Mouse (Mus musculus): ENCODE measurements around the gene Efhd2. TPM values are rescaled to one million over a fixed set of nuclear protein-coding genes. Genes with fewer than 3 reads are reported as not detected.

The Efhd2 gene
- polyA plus RNA-seq, 1 experiment: 16.3 TPM

- no peaks in the 10 kb centered on the region for H3K9me3 ChIP-seq (replicated peaks; ENCODE audit: control insufficient read depth, insufficient read depth, low read length, poor library complexity, severe bottlenecking)
- no peak overlapping the region for H3K9ac ChIP-seq (ENCODE audit: low read depth, poor library complexity, severe bottlenecking)
- no peaks in the 10 kb centered on the region for H3K4me1 ChIP-seq (ENCODE audit: control insufficient read depth, insufficient read depth, low read length)
- H3K27ac ChIP-seq (ENCODE audit: insufficient read depth, low read length): no peak overlapping the region
- no peaks in the 10 kb centered on the region for H3K36me3 ChIP-seq (ENCODE audit: control insufficient read depth, insufficient read depth, low read length, poor library complexity, severe bottlenecking)
- TF ChIP-seq EP300 (IDR thresholded peaks at IDR 0.05; ENCODE audit: insufficient read depth, low read depth, low read length) (no peak), POLR2A (IDR thresholded peaks at IDR 0.05; ENCODE audit: insufficient read depth, low read length) (no peak)
- H3K4me3 ChIP-seq (ENCODE audit: low read depth, low read length): no peak overlapping the region
- no peaks in the 10 kb centered on the region for H3K27me3 ChIP-seq (ENCODE audit: control insufficient read depth, insufficient read depth, low read length, poor library complexity, severe bottlenecking)
These were observed 40.8 kb downstream of the Efhd2 start for GRCm38 (mm10) chr4:141833911-141834310.

- no peak overlapping the region for H3K4me3 ChIP-seq (ENCODE audit: low read depth, low read length)
- no peak overlapping the region for H3K9ac ChIP-seq (ENCODE audit: low read depth, poor library complexity, severe bottlenecking)
- no peaks in the 10 kb centered on the region for H3K36me3 ChIP-seq (ENCODE audit: control insufficient read depth, insufficient read depth, low read length, poor library complexity, severe bottlenecking)
- H3K4me1 ChIP-seq (ENCODE audit: control insufficient read depth, insufficient read depth, low read length): no peaks in the 10 kb centered on the region
- H3K27me3 ChIP-seq (ENCODE audit: control insufficient read depth, insufficient read depth, low read length, poor library complexity, severe bottlenecking): no peaks in the 10 kb centered on the region
- no peaks in the 10 kb centered on the region for H3K9me3 ChIP-seq (replicated peaks; ENCODE audit: control insufficient read depth, insufficient read depth, low read length, poor library complexity, severe bottlenecking)
- no peak overlapping the region for H3K27ac ChIP-seq (ENCODE audit: insufficient read depth, low read length)
- TF ChIP-seq EP300 (IDR thresholded peaks at IDR 0.05; ENCODE audit: insufficient read depth, low read depth, low read length) (no peak), CTCF (IDR thresholded peaks at IDR 0.05; ENCODE audit: low read depth, low read length) (no peak), POLR2A (IDR thresholded peaks at IDR 0.05; ENCODE audit: insufficient read depth, low read length) (no peak)
These were observed 43.4 kb downstream of the Efhd2 start for GRCm38 (mm10) chr4:141831361-141831760.

- H3K4me1 ChIP-seq (ENCODE audit: control insufficient read depth, insufficient read depth, low read length): no peaks in the 10 kb centered on the region
- TF ChIP-seq EP300 (IDR thresholded peaks at IDR 0.05; ENCODE audit: insufficient read depth, low read depth, low read length): no peak
- TF ChIP-seq POLR2A (IDR thresholded peaks at IDR 0.05; ENCODE audit: insufficient read depth, low read length): no peak
- no peak for TF ChIP-seq CTCF (IDR thresholded peaks at IDR 0.05; ENCODE audit: low read depth, low read length)
These were observed 44.3 kb downstream of the Efhd2 start for GRCm38 (mm10) chr4:141830381-141830780.

DNA sequence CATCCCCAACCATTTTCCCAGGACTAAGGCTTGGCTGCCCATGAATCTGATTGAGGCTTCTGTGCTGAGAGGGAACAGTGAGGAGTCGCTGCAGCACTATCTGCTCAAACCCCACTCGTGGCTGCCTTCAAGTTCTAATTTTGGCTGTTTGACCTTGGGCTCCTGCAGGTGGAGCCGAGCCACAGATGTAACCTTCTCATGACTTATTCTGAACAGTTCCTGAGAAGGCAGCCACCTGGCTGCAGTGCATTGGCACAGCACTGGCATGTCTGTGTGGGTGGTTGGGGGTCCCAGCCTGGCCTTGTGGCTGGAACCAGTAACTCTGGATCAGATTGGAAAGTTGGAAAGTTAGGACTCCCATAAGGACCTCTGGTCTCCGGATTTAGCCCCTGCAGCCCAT is 46.5 kb downstream of the Efhd2 start:
- Histone ChIP-seq H3K27ac (ENCODE audit: insufficient read depth, low read length) (no peak overlapping the region), H3K4me3 (ENCODE audit: low read depth, low read length) (no peak overlapping the region), H3K9ac (ENCODE audit: low read depth, poor library complexity, severe bottlenecking) (no peak overlapping the region), H3K4me1 (ENCODE audit: control insufficient read depth, insufficient read depth, low read length) (no peaks in the 10 kb centered on the region), H3K9me3 (replicated peaks; ENCODE audit: control insufficient read depth, insufficient read depth, low read length, poor library complexity, severe bottlenecking) (no peaks in the 10 kb centered on the region), H3K36me3 (ENCODE audit: control insufficient read depth, insufficient read depth, low read length, poor library complexity, severe bottlenecking) (no peaks in the 10 kb centered on the region), H3K27me3 (ENCODE audit: control insufficient read depth, insufficient read depth, low read length, poor library complexity, severe bottlenecking) (no peaks in the 10 kb centered on the region)
- no peak for TF ChIP-seq CTCF (IDR thresholded peaks at IDR 0.05; ENCODE audit: low read depth, low read length)
- TF ChIP-seq POLR2A (IDR thresholded peaks at IDR 0.05; ENCODE audit: insufficient read depth, low read length): no peak
- TF ChIP-seq EP300 (IDR thresholded peaks at IDR 0.05; ENCODE audit: insufficient read depth, low read depth, low read length): no peak

More at GRCm38 (mm10) chr4:141830381-141830780, 44.3 kb downstream of the Efhd2 start:
- Histone ChIP-seq H3K4me3 (ENCODE audit: low read depth, low read length) (no peak overlapping the region), H3K36me3 (ENCODE audit: control insufficient read depth, insufficient read depth, low read length, poor library complexity, severe bottlenecking) (no peaks in the 10 kb centered on the region), H3K27ac (ENCODE audit: insufficient read depth, low read length) (no peak overlapping the region), H3K9ac (ENCODE audit: low read depth, poor library complexity, severe bottlenecking) (no peak overlapping the region), H3K9me3 (replicated peaks; ENCODE audit: control insufficient read depth, insufficient read depth, low read length, poor library complexity, severe bottlenecking) (no peaks in the 10 kb centered on the region), H3K27me3 (ENCODE audit: control insufficient read depth, insufficient read depth, low read length, poor library complexity, severe bottlenecking) (no peaks in the 10 kb centered on the region)

- TF ChIP-seq EP300 (IDR thresholded peaks at IDR 0.05; ENCODE audit: insufficient read depth, low read depth, low read length): no peak
- no peak for TF ChIP-seq CTCF (IDR thresholded peaks at IDR 0.05; ENCODE audit: low read depth, low read length)
- no peak for TF ChIP-seq POLR2A (IDR thresholded peaks at IDR 0.05; ENCODE audit: insufficient read depth, low read length)
- no peaks in the 10 kb centered on the region for H3K4me1 ChIP-seq (ENCODE audit: control insufficient read depth, insufficient read depth, low read length)
- H3K9ac ChIP-seq (ENCODE audit: low read depth, poor library complexity, severe bottlenecking): no peak overlapping the region
- H3K9me3 ChIP-seq (replicated peaks; ENCODE audit: control insufficient read depth, insufficient read depth, low read length, poor library complexity, severe bottlenecking): no peaks in the 10 kb centered on the region
- H3K4me3 ChIP-seq (ENCODE audit: low read depth, low read length): no peak overlapping the region
- no peaks in the 10 kb centered on the region for H3K36me3 ChIP-seq (ENCODE audit: control insufficient read depth, insufficient read depth, low read length, poor library complexity, severe bottlenecking)
- no peaks in the 10 kb centered on the region for H3K27me3 ChIP-seq (ENCODE audit: control insufficient read depth, insufficient read depth, low read length, poor library complexity, severe bottlenecking)
- no peak overlapping the region for H3K27ac ChIP-seq (ENCODE audit: insufficient read depth, low read length)
These were observed 47.3 kb downstream of the Efhd2 start for GRCm38 (mm10) chr4:141827401-141827800.

GRCm38 (mm10) chr4:141826060-141826459 is 48.7 kb downstream of the Efhd2 start, which contains the start of gene Cela2a:
Cela2a (minus strand) TSS chr4:141826160.
- no peaks in the 10 kb centered on the region for H3K4me1 ChIP-seq (ENCODE audit: control insufficient read depth, insufficient read depth, low read length)
- H3K27ac ChIP-seq (ENCODE audit: insufficient read depth, low read length): no peak within 1 kb of the TSS
- TF ChIP-seq EP300 (IDR thresholded peaks at IDR 0.05; ENCODE audit: insufficient read depth, low read depth, low read length) (no peak), CTCF (IDR thresholded peaks at IDR 0.05; ENCODE audit: low read depth, low read length) (no peak), POLR2A (IDR thresholded peaks at IDR 0.05; ENCODE audit: insufficient read depth, low read length) (no peak)
- no peaks in the 10 kb centered on the region for H3K27me3 ChIP-seq (ENCODE audit: control insufficient read depth, insufficient read depth, low read length, poor library complexity, severe bottlenecking)
- H3K4me3 ChIP-seq (ENCODE audit: low read depth, low read length): no peak within 1 kb of the TSS
- H3K9me3 ChIP-seq (replicated peaks; ENCODE audit: control insufficient read depth, insufficient read depth, low read length, poor library complexity, severe bottlenecking): no peaks in the 10 kb centered on the region
- no peaks in the 10 kb centered on the region for H3K36me3 ChIP-seq (ENCODE audit: control insufficient read depth, insufficient read depth, low read length, poor library complexity, severe bottlenecking)
- no peak within 1 kb of the TSS for H3K9ac ChIP-seq (ENCODE audit: low read depth, poor library complexity, severe bottlenecking)

Data from ES-Bruce4 (cell line).